Mouse (Mus musculus): ENCODE measurements around the gene Wipf1. TPM values are rescaled to one million over a fixed set of nuclear protein-coding genes. Genes with fewer than 3 reads are reported as not detected.

Gene Wipf1
- polyA plus RNA-seq, 2 experiments from 2014 or later, result 54.2 to 66.6 TPM

DNA sequence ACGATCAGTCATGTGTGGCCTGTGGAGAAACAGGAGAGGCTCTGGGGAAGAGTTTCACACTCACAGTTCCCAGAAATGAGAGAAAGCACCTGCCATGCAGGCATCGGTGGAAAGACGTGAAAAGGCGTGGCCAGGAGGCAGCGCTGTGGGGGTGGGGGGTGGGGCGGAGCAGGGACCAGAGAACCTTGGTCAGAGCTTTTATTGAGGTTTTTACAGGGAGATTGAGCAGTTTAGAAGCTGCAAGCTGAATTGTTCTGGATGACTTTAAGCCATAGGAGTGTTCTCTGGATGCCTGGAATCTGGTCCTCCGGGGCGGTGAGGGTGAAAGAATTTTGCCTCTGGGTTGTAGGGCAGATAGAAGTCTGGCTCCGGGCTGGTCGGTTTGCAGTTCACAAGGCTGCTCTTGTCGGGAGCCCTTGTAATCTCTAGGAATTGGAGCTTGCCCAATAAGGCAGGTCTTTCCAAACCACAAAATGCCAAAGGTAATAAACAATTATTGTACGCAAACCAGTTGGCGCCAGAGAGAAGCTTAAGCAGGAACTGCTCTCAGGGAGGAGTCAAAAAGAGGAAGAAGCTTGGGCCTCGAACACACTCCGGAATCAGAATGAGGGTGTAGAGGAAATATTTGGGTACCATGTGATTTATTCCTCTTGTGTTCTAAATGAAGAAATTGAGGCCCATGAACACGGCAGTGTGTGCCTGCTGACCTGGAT lies 11.1 kb upstream of the Wipf1 start:
- ATAC-seq, result peak; percentile 83

- ATAC-seq, result no peak
Observed at GRCm38 (mm10) chr2:73539697-73540096, 10.2 kb upstream of the Wipf1 start.

DNA sequence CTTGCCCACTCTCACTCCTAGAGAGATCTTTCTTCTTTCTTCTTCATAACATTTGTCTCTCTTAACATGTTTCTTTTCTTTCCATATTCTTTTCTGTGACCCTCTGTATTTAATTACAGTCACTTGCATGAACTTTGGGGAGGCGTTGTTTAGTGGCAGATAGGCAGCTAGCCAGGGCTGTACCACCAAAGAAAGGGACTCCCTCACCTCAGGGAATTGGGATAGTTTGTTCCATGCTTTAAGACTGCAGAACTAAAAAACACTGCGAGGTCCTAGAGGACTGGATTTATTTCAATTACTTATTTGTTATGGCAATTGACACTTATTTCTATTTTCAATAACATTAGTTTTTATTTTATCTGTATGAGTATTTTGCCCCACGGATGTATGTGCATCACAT lies 9.6 kb upstream of the Wipf1 start:
- ATAC-seq, result no peak

- ATAC-seq, result no peak
Observed at GRCm38 (mm10) chr2:73538590-73538989, 9.1 kb upstream of the Wipf1 start.

- no peak for ATAC-seq
Observed at GRCm38 (mm10) chr2:73536091-73536783, 6.7 kb upstream of the Wipf1 start.

DNA sequence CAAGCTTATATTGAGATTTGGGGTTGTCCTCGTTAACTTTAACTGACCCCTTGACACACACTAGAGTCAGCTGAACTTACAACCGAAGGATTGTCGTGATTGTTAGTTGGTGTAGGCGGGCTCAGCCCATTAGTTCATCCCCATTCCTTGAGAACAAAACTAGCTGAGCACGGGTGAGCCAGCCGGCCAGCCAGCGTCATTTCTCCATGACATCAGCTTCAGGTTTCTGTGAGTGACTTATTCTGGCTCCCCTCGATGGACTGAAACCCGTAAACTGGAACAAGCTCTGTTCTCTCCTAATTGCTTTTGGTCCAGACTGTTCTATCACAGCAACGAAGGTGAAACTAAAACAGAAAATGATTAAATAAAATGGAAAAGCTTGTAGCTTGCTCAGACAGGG lies 5.2 kb upstream of the Wipf1 start:
- no peak for ATAC-seq

- no peak for ATAC-seq
Observed at GRCm38 (mm10) chr2:73530487-73530886, 953 bp upstream of the Wipf1 start.

GRCm38 (mm10) chr2:73528516-73529355 lies 798 bp downstream of the Wipf1 start:
- ATAC-seq, result peak; percentile 41

DNA sequence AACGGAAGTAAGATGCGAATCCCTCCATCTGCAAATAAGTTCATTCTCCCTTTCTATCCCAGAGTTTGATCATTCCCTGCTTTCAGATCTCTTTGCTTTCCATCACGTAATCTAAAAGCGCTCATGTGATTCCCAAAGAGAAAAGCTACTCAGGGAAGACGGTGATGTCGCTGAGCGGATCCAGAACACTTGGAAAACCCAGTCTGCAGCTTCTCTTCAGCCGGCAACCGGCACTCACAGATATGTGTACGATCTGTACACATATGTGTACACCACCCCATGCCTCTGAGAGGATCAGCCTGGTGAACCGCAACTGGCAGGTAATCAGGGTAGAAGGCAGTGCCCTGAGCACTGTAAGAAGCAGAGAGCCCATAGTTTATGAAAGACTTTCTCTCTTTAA lies 1.6 kb downstream of the Wipf1 start:
- no peak for ATAC-seq

DNA sequence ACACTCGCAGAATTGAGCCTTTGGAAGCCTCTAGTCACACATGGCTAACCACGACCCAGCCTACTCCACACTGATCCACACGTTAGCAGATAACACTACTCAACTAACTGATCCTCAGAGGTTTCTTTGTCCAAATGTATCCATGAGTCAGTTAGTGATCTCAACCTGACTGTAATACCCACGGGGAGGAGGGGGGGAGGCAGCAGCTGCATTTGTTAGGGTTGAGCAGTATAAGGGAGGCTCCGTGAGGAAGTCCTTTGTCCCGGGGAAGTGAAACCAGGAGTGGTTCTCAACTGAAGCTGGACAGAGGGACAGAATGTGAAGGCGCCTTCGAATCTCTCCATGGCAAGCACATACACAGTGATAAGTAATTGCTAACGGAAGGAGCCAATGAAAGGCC lies 2.8 kb downstream of the Wipf1 start:
- ATAC-seq, result no peak

DNA sequence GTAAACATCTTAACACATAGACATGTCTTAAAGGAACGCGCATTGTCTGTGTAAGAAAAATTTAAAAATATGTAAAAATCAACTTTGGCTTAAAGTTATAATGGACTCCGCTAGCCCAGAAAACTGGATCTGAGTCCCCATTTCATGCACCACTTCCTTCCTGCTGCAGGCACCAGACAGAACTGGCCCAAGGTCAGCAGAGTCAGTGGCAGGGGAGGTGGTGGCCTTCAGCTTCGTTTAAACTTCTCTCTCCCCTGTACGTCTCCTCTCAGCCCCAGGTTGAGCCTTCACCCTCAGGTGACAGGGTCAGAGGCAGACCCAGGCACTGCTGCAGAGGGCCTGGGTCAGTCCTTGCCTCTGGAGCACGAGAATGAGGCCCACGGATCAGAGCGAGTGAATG lies 6.6 kb downstream of the Wipf1 start:
- no peak for ATAC-seq

DNA sequence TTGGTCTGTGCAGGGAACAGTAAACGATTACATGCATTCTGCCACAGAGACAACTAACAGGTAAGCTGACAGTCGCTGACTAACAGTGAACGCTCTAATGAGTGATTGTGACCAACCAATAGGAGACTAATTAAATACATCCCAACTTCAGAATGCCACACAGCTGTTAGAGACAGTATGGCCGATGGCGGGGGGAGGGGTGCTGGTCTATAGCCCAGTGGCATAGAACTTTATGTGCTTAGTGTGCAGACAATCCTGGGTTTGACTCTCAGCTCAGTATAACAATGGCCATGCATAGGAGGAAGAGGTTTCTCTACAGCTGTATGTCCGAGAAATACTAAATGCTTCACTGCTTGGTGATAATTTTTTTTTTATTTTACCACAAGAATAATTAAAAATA lies 7.2 kb downstream of the Wipf1 start:
- no peak for ATAC-seq

- ATAC-seq, result no peak
Observed at GRCm38 (mm10) chr2:73521737-73522136, 7.8 kb downstream of the Wipf1 start.

DNA sequence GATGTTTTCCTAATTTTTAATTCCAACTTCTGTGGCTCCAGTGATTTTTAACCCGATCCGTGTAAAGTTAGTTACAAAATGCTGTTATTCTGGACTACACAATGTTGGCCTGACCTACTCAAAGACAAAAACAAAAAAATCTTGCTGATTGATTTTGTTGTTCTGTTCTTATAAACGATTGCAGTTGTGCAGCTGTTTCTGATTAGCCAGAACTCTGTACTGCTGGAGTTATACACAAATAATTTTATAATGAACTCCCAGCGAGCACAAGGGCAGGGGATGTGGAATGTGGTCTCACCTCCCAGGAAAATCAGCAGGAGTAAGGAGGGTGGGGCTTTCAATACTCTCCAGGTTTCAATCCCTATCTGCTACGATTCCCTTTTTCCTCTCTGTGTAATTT lies 10.6 kb downstream of the Wipf1 start:
- no peak for ATAC-seq

DNA sequence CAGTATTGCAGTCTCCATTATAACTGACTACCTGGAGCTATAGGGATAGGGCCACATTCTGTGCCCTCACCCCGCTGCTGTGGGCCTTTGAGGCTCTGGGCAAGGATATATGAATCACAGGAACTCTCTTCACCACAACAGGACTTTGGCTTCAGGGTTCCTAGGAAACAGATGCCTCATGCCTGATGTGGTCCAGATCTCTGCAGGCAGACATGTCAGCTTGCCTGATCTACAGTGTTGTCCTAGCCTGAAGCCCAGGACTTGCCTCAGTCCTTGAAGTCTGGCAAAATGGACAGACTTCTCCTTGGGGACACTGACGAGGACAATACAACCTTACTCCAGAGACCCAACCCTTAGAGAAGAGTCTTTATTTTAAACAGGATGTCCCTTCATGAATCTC lies 11.2 kb downstream of the Wipf1 start:
- no peak for ATAC-seq

DNA sequence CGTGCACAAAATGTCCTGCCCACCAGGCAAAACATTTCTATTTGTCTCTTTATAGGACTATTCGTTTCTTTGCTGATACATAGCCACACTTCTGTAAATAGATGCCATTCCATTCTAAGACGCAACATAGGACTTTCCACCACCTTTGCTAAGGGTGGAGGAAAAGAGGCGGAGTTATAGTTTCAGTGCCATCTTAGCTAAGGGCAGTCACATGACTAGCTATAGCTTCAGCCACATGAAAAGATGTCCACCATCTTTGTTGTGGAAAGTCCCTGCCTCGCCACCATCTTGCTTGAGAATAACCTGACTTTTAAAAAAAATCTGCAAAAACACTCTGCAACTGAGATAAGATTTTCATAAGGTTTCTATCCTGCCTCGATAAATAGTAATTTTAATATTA lies 15.4 kb downstream of the Wipf1 start:
- ATAC-seq, result no peak

DNA sequence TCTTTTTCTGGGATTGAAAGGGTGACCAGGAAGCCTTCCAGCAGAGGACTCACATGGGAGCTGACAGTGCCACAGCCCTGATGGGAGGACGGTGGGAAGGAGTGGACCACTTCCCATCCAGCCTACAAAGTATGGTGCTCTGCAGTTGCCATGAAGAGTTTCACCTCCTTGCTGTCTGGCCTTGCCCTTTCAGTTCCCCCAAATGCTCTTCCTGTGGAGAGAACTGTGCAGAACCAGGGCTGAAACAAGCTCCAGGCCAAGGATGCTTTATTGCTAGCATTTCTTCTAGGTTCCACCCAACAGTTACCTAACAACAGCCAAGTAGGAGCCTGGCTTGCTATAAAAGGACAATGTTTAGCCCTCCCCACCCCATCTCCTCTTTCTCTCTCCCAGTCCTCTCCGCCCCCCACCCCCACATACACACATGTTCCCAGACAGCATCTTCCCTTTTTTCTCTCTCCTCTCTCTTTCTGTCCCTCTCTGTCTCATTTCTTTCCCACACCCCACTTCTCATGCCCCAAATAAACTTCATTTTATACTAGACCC lies 16.3 kb downstream of the Wipf1 start:
- no peak for ATAC-seq

DNA sequence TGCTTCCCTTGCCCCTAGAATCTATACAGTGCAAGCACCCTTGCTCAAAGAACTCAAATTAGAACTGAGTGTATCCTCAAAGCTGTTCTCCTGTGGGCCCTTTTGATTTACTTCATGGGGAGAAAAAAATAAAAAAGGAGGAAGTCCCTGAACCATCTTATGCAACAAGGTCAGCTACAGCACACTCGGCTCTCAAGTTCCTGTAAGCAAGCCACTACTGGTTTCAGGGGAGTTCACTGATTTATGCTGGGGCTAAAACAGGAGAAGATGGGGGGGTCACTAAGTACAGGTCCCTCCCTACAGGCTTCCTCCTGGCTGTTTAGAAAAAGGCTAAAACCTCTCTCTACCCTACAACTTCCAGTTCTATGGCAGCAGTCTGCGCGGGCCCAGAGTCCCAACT lies 17.5 kb downstream of the Wipf1 start:
- ATAC-seq, result no peak

GRCm38 (mm10) chr2:73510731-73511360 lies 18.7 kb downstream of the Wipf1 start:
- no peak for ATAC-seq

GRCm38 (mm10) chr2:73510025-73510288 lies 19.6 kb downstream of the Wipf1 start:
- ATAC-seq, result no peak

- no peak for ATAC-seq
Observed at GRCm38 (mm10) chr2:73509248-73510024, 20.1 kb downstream of the Wipf1 start.

GRCm38 (mm10) chr2:73507886-73508285 lies 21.6 kb downstream of the Wipf1 start:
- ATAC-seq, result no peak
